Mouse (Mus musculus) forebrain, embryonic 15.5 days (tissue): ENCODE measurements around the gene Ntn3. TPM values are rescaled to one million over a fixed set of nuclear protein-coding genes. Genes with fewer than 3 reads are reported as not detected.
A peak's percentile ranks its signal among the peaks of the same experiment; 100 is the strongest.

Experiments used
- ATAC-seq: fragments of 200-750 bp; cut with Nextera tagmentation; replicated peaks from 2 replicates; pipeline ENCODE4 v1.8.0; 2017; ENCODE audit warnings: mild to moderate bottlenecking, moderate TSS enrichment, moderate library complexity
- H3K27ac ChIP-seq: fragments of 300-500 bp; sonication (generic); replicated peaks from 2 replicates; pipeline ENCODE4 v1.5.1; 2015; ENCODE audit warnings: mild to moderate bottlenecking, inconsistent platforms
- H3K27me3 ChIP-seq: fragments of 300-500 bp; sonication (generic); 2 replicates; pipeline ENCODE4 v1.6.1; 2015; ENCODE audit warnings: inconsistent platforms
- H3K36me3 ChIP-seq: fragments of 300-500 bp; sonication (generic); 2 replicates; pipeline ENCODE4 v1.6.1; 2015; ENCODE audit warnings: mild to moderate bottlenecking, inconsistent platforms
- H3K4me1 ChIP-seq: fragments of 300-500 bp; sonication (generic); 2 replicates; pipeline ENCODE4 v1.6.1; 2015; ENCODE audit warnings: inconsistent platforms
- H3K4me2 ChIP-seq: fragments of 300-500 bp; sonication (generic); replicated peaks from 2 replicates; pipeline ENCODE4 v1.6.1; 2015; ENCODE audit warnings: mild to moderate bottlenecking, inconsistent platforms
- H3K4me3 ChIP-seq: fragments of 300-500 bp; sonication (generic); 2 replicates; pipeline ENCODE4 v1.5.1; 2015; ENCODE audit warnings: mild to moderate bottlenecking, inconsistent platforms
- H3K9ac ChIP-seq: fragments of 300-500 bp; sonication (generic); replicated peaks from 2 replicates; pipeline ENCODE4 v1.6.1; 2015; ENCODE audit warnings: mild to moderate bottlenecking, inconsistent platforms
- H3K9me3 ChIP-seq: fragments of 300-500 bp; sonication (generic); 2 replicates; pipeline ENCODE4 v1.6.1; 2016; ENCODE audit warnings: inconsistent platforms
- WGBS: fragments of 180-500 bp; shearing (Covaris S2); methylation state at CpG from one replicate; pipeline ENCODE4 v1.1.7; 2015; ENCODE audit warnings: mixed read lengths; 5-methylcytosine and 5-hydroxymethylcytosine counted together
- polyA plus RNA-seq: library from polyadenylated mRNA; unstranded; fragments of >200 nt; fragmentation: Nextera tagmentation; extraction: Ambion mirVana; gene quantifications from 2 replicates; pipeline ENCODE4 v1.2.1, GENCODE M21; 2015

The Ntn3 gene
- polyA plus RNA-seq, 1 experiment from 2014 or later, result 5.2 TPM

DNA sequence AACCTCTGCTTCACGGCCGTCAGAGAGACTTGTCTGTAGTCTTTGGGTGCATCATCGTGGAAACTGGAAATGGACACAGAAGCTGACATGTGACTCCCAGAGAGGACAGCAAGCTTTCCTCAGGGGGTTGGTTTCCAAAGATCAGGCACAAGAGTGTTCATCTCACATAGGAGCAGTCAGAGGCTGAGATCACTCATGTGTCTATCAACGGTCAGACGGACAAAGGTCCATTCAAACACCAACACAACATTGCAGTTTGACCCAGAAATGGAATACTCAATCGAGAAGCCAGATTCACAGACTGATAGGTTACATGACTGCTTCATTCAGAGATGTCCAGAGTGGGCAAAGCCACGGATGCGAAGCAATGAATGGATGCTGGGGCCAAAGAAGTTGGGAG is 17.4 kb upstream of the Ntn3 start:
- no peak for ATAC-seq
- 90% methylated on average over 8 of the region's 8 CpGs for WGBS
- Histone ChIP-seq H3K4me3 (no peak overlapping the region), H3K9me3 (no peaks in the 10 kb centered on the region), H3K4me2 (no peak overlapping the region), H3K4me1 (no peaks in the 10 kb centered on the region), H3K27ac (no peak overlapping the region), H3K27me3 (no peaks in the 10 kb centered on the region), H3K36me3 (peaks cover 55% of the 10 kb centered on the region), H3K9ac (no peak overlapping the region)

DNA sequence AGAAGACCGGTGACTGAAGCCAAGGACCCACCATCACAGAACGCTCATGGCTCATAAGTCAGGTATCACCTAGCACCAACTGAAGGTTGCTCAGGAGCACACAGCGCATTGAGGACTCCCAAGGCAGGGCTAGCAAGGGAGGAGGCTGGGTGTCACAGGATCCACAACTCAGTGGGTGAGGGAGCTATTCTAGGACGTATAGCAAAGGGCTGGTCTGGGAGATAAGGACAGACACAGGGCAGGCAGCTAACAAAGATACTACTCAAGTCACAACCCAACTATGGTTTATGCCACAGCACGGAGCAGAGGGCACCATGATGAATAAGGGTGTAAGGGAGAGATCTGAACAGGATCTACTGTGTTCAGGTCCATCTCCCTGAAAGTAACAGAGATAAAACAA is 16.5 kb upstream of the Ntn3 start:
- no peak overlapping the region for H3K27ac ChIP-seq
- no peak overlapping the region for H3K4me3 ChIP-seq
- no peak overlapping the region for H3K4me2 ChIP-seq
- peaks cover 49% of the 10 kb centered on the region for H3K36me3 ChIP-seq
- no peaks in the 10 kb centered on the region for H3K9me3 ChIP-seq
- 93% methylated on average over 5 of the region's 5 CpGs for WGBS
- no peak for ATAC-seq
- H3K27me3 ChIP-seq, result no peaks in the 10 kb centered on the region
- H3K4me1 ChIP-seq, result 0 out of 2 replicates have a peak, but pooled peaks cover 4% of the 10 kb centered on the region
- no peak overlapping the region for H3K9ac ChIP-seq

DNA sequence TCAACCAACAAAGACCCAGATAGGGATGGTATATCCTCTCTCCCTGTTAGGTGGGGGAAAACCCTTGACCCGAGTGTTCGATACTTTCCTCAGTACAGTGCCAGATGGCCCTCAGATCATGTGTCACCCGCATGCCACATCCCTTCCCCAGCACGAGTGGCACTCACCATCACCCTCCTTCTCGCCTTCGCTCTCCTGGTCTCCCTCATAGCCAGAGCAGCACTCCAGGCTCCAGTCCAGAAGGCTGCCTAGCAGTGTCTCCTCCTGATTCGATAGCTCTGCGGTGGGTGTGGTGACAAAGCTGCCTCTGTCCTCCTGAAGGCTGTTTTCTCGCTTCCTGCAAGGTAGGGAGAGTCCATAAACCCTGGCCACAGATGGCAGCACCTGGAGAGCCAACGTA is 15.4 kb upstream of the Ntn3 start:
- Histone ChIP-seq H3K4me2 (no peak overlapping the region), H3K9me3 (no peaks in the 10 kb centered on the region), H3K36me3 (peaks cover 45% of the 10 kb centered on the region), H3K4me1 (peaks cover 10% of the 10 kb centered on the region), H3K4me3 (no peak overlapping the region), H3K27ac (no peak overlapping the region), H3K27me3 (no peaks in the 10 kb centered on the region), H3K9ac (no peak overlapping the region)
- no peak for ATAC-seq
- 90% methylated on average over 10 of the region's 10 CpGs for WGBS

DNA sequence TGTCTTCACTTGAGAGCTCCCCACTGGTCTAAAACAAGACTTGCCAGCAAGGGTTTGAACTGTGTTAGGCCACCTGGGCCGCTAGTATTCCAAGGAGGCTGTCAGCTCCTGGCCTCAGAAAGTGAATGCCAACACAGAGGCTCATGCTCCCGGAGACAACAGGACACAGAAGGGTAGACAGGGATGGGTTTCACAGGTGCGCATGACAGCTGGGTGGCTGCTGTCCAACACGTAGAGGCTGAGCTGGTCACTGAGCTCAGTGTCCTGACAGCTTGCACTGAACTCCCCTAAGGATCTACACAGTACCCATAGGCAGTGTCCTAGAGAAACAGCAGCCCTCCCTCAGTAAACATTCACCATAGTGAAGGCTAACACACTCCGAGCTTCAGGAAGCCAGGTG is 14.2 kb upstream of the Ntn3 start:
- H3K36me3 ChIP-seq, result peaks cover 38% of the 10 kb centered on the region
- H3K4me2 ChIP-seq, result no peak overlapping the region
- no peaks in the 10 kb centered on the region for H3K27me3 ChIP-seq
- H3K9ac ChIP-seq, result no peak overlapping the region
- ATAC-seq, result no peak
- 91% methylated on average over 5 of the region's 5 CpGs for whole genome bisulfite sequencing
- H3K4me3 ChIP-seq, result no peak overlapping the region
- no peak overlapping the region for H3K27ac ChIP-seq
- peaks cover 14% of the 10 kb centered on the region for H3K4me1 ChIP-seq
- no peaks in the 10 kb centered on the region for H3K9me3 ChIP-seq

DNA sequence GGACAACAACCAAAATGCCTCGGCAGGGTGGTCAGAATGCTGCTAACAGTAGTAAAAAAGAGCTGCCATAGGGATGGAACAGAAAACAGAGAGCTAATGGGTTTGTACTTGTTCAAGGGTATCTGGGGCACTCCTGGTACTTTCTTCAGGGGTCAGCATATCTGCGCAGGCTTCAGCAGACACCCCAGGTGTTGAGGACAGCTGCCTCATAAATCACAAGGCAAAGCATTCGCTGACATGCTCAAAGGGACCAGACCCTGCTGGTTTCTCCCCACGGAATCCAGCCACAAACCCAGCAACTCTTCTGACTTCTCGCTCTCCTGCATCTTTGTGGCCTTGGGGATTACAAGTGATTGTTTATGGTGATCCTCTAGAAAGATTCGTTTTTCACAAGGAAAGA is 13.3 kb upstream of the Ntn3 start:
- ATAC-seq, result no peak
- Histone ChIP-seq H3K4me3 (no peak overlapping the region), H3K27ac (no peak overlapping the region), H3K27me3 (no peaks in the 10 kb centered on the region), H3K36me3 (peaks cover 36% of the 10 kb centered on the region), H3K9ac (no peak overlapping the region), H3K4me1 (peaks cover 14% of the 10 kb centered on the region), H3K9me3 (no peaks in the 10 kb centered on the region), H3K4me2 (no peak overlapping the region)
- 80% methylated on average over 6 of the region's 6 CpGs for whole genome bisulfite sequencing

DNA sequence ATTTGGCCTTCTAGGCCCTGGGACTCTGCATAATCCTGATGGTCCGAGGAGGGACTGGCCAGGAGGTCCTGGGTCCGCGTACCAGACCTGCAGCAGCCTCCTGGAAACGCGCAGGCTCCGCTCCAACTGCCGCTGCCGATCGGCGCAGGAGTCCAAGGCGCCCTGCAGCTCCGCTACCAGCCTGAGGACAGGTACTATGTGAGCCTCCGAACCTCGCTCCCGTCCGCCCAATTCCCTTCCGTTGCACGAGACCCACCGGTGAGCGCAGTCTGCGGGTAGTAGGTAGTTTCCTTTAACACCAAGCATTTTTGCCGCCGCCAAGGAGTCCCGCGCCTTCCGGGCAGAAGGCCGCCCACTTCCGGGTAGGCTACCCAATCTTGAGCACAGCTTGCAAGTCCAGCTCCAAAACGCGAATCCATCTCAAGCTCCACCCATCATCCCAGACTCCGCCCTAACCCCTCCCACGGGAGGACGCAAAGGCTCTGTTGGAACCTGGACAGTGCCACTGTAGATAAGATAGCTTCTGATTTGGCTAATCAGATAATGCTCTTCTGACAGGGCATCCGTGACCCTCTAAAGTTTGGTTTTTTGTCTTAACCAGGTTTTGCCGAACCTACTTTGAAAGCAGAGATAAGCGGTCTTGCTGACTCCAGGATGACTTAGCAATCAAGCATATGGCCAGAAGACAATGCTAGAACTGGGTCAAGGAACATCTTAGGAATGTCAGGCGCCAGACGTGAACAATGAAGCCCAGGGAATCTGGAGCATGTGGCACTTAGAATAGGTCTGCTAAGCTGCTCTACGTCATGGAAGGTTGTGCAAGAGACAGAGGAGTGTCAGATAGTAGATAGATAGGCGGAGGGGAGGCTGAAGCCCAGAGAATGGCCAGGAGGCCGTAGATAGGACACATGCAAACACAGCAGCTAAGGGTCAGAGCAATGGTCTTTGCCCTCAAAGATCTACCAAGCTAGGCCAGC is 11.4 kb upstream of the Ntn3 start, which contains the start of gene Tedc2:
Tedc2 (minus strand) TSS at position 417 of the 977 bp plus-strand sequence.
- H3K36me3 ChIP-seq, result peaks cover 35% of the 10 kb centered on the region
- peak within 1 kb of the TSS; percentile 80 for H3K4me3 ChIP-seq
- H3K27me3 ChIP-seq, result no peaks in the 10 kb centered on the region
- no peaks in the 10 kb centered on the region for H3K9me3 ChIP-seq
- peaks cover 14% of the 10 kb centered on the region for H3K4me1 ChIP-seq
- ATAC-seq, result peak; percentile 97
- H3K27ac ChIP-seq, result peak within 1 kb of the TSS; percentile 51
- peak within 1 kb of the TSS; percentile 81 for H3K4me2 ChIP-seq
- peak within 1 kb of the TSS; percentile 76 for H3K9ac ChIP-seq
- 5% methylated on average over 41 of the region's 41 CpGs for WGBS

DNA sequence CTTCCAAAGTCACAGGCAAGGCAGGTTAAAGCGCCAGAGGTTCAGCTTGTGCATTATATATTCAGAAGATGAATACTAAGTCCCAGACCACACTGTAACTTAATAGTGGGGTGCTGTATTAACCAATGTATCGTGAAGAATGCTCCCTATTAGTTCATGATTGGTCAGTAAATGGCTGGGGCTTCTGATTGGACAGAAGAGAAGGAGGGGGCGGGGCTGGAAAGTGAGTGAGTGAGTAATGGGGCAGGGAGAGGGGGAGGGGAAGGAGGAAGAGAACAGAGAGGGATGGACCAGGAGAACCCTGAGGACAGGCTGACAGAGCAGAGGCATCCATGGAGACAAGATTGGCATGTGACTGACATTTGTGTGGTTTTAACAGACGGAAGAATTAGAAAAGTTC is 7.5 kb upstream of the Ntn3 start:
- no peak overlapping the region for H3K4me2 ChIP-seq
- no peaks in the 10 kb centered on the region for H3K9me3 ChIP-seq
- H3K9ac ChIP-seq, result no peak overlapping the region
- H3K27ac ChIP-seq, result no peak overlapping the region
- no peaks in the 10 kb centered on the region for H3K27me3 ChIP-seq
- peaks cover 20% of the 10 kb centered on the region for H3K4me1 ChIP-seq
- 69% methylated on average over 4 of the region's 4 CpGs for WGBS
- H3K4me3 ChIP-seq, result no peak overlapping the region
- peaks cover 25% of the 10 kb centered on the region for H3K36me3 ChIP-seq
- no peak for ATAC-seq

DNA sequence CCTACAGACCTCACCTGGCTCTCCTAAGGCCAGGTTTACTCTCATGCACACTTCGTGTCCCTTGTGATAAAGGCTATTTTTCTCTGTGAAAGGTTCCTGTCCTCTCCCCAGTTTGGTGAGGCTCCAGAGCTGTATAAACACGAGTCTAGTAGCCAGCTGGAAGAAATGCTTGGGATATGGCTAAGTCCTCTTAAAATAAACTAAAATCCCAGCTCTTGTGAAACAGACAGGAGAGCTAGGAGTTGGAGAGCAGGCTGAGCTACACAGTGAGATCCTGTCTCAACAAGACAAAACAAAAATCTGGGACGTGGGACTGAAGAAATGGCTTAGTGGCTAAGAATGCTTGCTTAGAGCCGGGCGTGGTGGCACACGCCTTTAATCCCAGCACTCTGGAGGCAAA is 3.9 kb upstream of the Ntn3 start:
- 80% methylated on average over 6 of the region's 6 CpGs for WGBS
- Histone ChIP-seq H3K9ac (no peak overlapping the region), H3K27ac (no peak overlapping the region), H3K4me1 (peaks cover 37% of the 10 kb centered on the region), H3K9me3 (no peaks in the 10 kb centered on the region), H3K4me2 (no peak overlapping the region), H3K27me3 (no peaks in the 10 kb centered on the region), H3K4me3 (no peak overlapping the region), H3K36me3 (peaks cover 25% of the 10 kb centered on the region)
- ATAC-seq, result no peak

DNA sequence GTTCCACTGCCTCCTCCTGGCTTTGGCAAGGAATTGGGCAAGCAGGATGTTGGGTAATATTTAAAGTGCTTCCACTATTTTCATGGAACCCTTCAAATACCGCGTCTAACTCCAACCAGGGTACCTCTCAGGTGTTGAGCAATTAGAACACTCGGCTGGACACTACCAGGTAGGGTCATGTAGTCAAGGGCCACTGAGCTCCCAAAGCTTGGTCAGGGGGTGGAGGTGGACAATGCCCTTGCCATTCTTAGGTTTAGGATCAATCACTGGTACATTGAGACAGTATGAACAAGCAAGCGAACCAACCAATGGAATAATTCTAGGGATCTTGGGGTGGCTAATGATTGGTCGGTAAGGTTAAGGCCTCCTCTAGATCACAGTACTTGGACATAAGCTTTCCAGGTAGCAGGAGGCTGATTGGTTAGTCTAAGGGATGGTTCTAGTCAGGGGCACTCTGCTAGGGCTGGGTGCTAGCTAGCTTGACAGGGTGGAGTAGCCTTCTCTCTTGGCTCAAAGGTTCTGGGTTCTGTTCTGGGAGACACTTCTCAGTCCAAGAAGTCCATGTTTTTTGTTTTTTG is 3.2 kb upstream of the Ntn3 start:
- peak overlapping the region; percentile 92 for H3K4me2 ChIP-seq
- no peaks in the 10 kb centered on the region for H3K9me3 ChIP-seq
- peak overlapping the region; percentile 55 for H3K4me3 ChIP-seq
- ATAC-seq, result no peak
- H3K27me3 ChIP-seq, result peaks cover 5% of the 10 kb centered on the region; the same call in 1 of the 2 replicates
- WGBS, result 29% methylated on average over 5 of the region's 5 CpGs
- H3K9ac ChIP-seq, result no peak overlapping the region
- H3K4me1 ChIP-seq, result peaks cover 43% of the 10 kb centered on the region
- no peak overlapping the region for H3K27ac ChIP-seq
- peaks cover 22% of the 10 kb centered on the region for H3K36me3 ChIP-seq

DNA sequence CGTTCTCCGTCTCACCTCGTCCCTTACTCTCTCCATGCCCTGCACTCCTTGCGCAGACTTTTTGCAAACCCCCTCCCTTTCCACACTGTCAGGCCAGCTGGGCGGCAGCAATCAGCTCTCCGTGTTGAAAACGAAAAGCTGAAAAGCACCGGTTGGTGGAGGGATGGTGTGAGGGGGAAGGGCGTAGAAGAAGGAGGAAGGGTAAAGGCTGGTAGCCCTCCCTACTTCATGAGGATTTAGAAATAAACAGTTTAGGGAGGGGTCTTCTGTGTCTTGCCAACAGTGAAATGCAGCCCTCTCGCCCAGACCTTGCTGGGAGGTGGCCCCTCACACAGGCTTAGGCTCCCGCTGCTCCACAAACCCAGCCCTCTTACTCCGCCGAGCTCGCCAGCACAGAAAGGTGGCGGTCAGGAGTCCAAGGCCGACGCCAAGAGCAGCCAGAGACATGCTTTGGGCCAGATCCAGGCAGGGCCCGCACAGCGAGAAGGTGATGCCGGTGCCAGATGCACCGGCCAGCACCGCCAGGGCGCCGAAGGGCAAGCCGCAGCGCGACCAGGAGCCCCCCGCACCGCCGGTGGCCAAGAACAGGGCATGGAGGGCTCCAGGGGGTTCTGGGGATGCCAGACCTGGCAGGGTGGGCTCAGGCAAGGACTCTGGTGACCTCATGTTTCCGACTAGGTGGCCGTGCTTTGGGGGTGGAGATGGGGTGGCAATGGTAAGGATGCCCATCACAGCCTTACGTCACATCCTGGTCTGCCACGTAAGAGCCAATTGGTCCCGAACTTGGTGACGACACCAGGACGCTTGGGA is 2.5 kb upstream of the Ntn3 start:
- H3K4me1 ChIP-seq, result peaks cover 50% of the 10 kb centered on the region
- 1% methylated on average over 37 of the region's 37 CpGs for WGBS

DNA sequence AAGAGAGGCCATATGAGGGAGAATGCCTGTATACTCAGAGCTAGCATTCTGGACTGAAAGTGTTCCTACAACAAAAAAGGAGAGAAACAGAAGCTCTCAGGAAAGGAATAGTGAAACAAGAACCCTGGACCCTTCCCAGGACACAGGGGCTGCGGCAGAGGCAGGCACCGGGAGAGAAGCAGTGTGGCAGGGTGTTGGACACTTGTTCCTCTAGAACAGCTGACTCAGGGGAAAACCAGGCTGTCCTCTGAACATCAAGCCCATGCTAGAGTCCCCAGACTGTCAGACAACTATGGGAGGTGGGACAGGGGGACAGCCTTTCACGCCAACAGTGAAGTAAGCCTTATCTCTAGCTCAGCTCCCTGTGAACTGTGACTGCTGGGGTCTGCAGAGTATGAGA is 1.3 kb upstream of the Ntn3 start:
- WGBS, result 92% methylated on average over 3 of the region's 3 CpGs
- no peak overlapping the region for H3K4me3 ChIP-seq
- H3K36me3 ChIP-seq, result peaks cover 7% of the 10 kb centered on the region
- H3K4me1 ChIP-seq, result peaks cover 63% of the 10 kb centered on the region
- no peak overlapping the region for H3K27ac ChIP-seq
- H3K9me3 ChIP-seq, result no peaks in the 10 kb centered on the region
- ATAC-seq, result no peak
- H3K27me3 ChIP-seq, result peaks cover 12% of the 10 kb centered on the region; the same call in 1 of the 2 replicates
- H3K4me2 ChIP-seq, result no peak overlapping the region
- H3K9ac ChIP-seq, result no peak overlapping the region

More for the DNA sequence above, 2.5 kb upstream of the Ntn3 start:
- peak; percentile 62 for ATAC-seq
- Histone ChIP-seq H3K4me3 (peak overlapping the region; percentile 55), H3K27ac (peak overlapping the region; percentile 52), H3K9me3 (no peaks in the 10 kb centered on the region), H3K36me3 (peaks cover 16% of the 10 kb centered on the region), H3K27me3 (peaks cover 12% of the 10 kb centered on the region; the same call in 1 of the 2 replicates), H3K9ac (peak overlapping the region; percentile 73), H3K4me2 (peak overlapping the region; percentile 92)
